Mouse (Mus musculus) brain, embryonic 14.5 days (tissue): ENCODE results near the gene Galntl5. TPM values are rescaled to one million over a fixed set of nuclear protein-coding genes. Genes with fewer than 3 reads are reported as not detected.

ENCODE experiments used
- DNase-seq: peaks from one replicate; pipeline ENCODE4 v3.0.0-alpha.2; 2011; ENCODE audit warnings: low read depth
- CTCF ChIP-seq: fragments of 200-500 bp; IDR thresholded peaks from 2 replicates; pipeline ENCODE4 v1.5.1; 2012; ENCODE audit warnings: inconsistent platforms, mild to moderate bottlenecking, moderate library complexity, borderline replicate concordance; ENCODE audit not compliant: insufficient read depth, insufficient read length; ENCODE audit errors: extremely low read depth
- POLR2A ChIP-seq: fragments of 200-500 bp; IDR thresholded peaks from 2 replicates; pipeline ENCODE4 v1.6.1; 2012; ENCODE audit warnings: mild to moderate bottlenecking, inconsistent platforms, borderline replicate concordance; ENCODE audit not compliant: poor library complexity, insufficient read depth, insufficient read length, severe bottlenecking; ENCODE audit errors: extremely low read depth
- polyA plus RNA-seq: library from polyadenylated mRNA; depleted of rRNA; stranded (reverse); fragments of >200 nt; gene quantifications from 2 replicates; pipeline ENCODE4 v1.2.3, GENCODE M21; 2012; rRNA removed

Galntl5 gene
- polyA plus RNA-seq, result not detected in 2 replicates

DNA sequence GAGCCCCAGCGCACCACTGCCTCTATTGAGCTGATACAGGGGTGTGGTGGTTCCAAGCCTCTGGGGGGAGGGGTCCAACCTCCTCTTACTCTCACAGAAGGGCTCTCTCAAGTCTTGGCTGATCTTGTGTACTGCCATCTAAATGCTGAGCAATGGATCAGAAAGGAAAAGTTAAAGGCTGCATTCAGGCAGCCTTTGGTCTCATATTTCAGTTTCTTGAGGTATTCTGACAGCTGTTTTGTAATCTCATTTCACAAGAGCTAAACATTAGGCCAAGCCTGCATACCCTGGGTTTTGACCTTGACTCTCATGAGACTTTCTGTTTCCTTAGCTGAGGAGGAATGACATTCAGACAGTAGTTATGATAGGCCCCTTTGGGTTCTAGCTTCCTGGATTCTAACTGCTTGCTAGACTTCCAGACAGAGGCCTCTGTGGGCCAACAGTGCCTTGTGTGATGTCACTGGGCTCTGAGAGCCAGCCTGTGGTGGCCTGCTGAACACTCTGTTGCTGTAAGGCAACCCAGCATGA is at the start of gene Galntl5:
TSS of gene Galntl5 (plus strand) at position 457 of the 528 bp plus-strand sequence.
- no peak for DNase-seq
- TF ChIP-seq CTCF (no peak), POLR2A (no peak)

DNA sequence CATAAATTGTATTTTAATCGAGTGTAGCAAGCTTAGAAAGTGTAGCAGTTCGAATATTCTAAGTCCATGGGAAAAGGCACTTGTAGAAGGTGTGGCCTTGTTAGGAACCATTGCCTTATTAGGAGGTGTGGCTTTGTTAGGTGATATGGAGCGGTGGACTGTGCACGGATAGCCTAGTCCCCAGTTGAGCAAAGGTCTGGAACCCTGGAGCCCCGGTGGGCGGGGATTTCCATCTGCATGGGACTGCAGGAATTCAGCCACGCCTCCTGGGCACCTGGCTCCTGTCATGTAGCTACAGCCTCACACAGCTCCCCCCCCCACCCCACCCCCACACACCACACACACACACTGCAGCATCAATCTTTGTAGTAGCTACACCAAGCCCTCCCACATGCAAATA is 34.6 kb upstream of the Galntl5 start:
- TF ChIP-seq CTCF (no peak), POLR2A (no peak)
- DNase-seq, result no peak

DNA sequence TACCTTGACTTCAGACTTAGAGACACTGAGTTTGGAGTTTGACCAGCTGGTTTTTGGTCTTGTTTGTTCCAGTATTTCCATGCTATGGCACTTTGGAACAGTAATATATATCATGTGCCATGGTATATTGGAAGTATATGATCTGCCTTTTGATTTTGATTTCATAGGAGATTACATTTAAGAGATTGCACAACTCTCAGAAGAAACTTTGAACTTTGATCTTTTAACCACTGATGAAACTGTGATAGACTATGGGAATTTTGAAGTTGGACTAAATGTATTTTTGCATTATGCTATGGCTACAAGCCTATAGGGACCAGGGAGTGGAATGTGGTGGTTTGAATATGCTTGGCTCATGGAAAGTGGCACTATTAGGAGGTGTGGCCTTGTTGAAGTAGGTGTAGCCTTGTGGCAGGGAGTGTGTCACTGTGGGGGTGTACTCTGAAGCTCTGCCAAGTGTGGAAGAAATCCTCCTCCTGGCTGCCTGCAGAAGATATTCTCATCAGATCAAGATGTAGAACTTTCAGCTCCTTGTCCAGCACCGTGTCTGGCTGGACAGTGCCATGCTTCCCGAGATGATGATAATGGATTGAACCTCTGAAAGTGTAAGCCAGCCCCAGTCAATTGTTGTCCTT is 31.8 kb upstream of the Galntl5 start:
- DNase-seq, result no peak
- TF ChIP-seq CTCF (no peak), POLR2A (no peak)

DNA sequence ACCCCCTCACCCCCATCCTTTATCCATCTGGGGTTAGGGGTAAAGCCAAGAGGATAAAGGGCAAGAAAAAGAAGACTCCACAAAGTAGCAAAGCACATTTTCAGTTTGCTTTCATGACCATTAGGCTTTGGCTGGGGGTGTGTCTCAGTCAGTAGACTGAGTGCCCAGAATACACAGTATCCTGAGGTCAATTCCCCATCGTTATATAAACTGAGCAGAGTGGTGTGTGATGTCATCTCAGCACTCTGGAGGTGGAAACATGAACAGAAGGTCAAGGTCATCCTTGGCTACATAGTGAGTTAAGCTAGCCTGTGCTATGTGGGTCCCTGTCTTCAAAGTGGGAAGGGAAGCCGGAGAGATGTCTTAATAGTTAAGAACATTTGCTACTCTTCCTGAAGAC is 27.8 kb upstream of the Galntl5 start:
- TF ChIP-seq POLR2A (no peak), CTCF (no peak)

DNA sequence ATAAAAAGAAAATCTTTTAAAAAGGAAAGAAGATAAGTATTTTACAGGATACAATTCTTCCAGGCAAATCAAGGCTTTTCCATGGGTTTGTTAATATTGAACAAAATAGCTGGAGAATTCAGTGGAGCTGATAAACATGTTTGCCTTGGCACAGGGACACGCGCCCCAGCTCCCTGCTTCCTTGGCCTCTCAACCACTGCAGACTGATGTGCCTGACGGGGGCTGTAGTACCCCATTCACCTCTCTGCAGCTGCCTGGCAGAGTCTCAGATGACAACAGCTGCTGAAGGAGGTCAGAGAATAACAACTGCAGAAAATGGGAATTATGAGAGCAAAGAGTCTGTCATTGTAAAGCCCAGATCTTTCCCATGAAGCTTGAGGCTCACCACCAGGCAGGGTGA is 27.3 kb upstream of the Galntl5 start:
- DNase-seq, result peak; percentile 11
- TF ChIP-seq POLR2A (no peak), CTCF (no peak)

More for the DNA sequence above, 27.8 kb upstream of the Galntl5 start:
- no peak for DNase-seq

DNA sequence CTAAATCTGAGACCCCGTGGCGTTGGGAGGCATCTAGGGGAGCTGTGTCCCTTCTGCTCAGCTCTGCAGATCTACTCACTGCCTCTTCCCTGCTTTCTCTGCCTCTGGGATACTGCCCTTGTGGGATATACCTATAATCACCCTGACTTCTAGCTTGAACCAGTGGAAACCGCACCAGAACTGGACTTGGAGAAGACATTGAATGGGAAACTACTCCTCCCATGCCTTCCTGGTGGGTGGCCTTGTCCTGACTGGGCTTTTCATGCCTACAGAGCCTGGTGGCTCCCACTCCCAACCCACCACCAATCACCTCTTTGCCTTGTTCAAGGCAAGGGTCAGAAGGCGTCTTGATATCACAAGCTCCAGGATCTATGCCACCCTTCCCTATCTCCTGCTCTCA is 26.4 kb upstream of the Galntl5 start:
- DNase-seq, result no peak
- no peak for TF ChIP-seq POLR2A
- TF ChIP-seq CTCF, result no peak

DNA sequence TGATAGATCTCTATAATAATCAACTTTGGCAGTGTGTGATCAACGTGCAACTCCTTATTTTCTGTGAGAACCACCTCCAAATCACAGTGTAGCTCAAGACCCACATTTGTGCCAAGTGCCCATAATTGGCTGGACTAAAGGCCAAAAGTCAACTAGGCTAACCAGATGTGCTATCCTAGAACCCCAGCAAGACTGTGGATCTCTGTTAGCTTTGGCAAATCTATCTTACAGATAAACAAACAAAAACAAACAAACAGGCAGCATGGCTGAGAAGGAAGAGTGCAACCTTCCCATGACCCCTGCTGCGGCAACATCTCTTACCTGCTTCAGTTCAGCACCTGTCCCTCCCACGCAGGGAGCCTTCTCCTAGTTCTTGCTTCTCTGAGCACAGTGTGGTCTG is 25.9 kb upstream of the Galntl5 start:
- no peak for DNase-seq
- no peak for TF ChIP-seq CTCF
- TF ChIP-seq POLR2A, result no peak

DNA sequence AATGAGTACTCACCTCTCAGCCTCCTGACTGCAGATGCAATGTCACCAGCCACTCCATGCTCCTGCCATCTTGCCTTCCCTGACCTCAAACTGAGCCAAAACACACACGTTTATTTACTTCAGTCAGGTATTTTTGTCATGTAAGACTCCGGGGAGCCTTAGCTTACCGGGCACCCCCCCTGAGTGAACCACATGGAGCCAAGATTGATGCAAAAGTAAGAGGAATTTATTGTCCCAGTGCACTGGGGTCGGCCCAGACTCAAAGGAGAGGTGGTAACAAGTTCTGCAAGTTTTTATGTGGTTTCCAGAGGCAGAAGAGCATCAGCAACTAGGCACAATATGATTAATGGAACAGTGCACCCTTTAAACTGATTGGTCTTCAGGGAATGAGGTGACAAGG is 24.1 kb upstream of the Galntl5 start:
- no peak for DNase-seq
- TF ChIP-seq CTCF (no peak), POLR2A (no peak)

DNA sequence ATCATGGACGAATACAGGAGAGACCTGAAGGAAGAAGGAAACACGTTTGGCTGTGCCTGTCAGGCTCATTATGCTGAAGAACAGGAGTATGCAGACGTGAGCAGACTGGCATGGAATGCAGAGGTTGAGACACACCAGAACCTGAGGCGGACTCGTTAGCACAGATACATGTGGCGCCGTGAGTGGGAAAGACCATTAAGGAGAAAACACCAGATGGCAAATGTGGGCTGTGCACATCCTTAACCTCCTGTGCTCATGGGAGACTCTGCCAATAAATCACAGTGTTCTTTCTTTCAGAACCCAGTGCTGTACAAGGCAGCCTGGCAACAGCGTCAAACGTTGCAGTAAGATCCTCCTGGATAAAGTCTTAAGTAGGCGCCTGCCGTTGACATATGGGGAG is 20.7 kb upstream of the Galntl5 start:
- no peak for TF ChIP-seq CTCF
- no peak for TF ChIP-seq POLR2A
- peak; percentile 83 for DNase-seq

DNA sequence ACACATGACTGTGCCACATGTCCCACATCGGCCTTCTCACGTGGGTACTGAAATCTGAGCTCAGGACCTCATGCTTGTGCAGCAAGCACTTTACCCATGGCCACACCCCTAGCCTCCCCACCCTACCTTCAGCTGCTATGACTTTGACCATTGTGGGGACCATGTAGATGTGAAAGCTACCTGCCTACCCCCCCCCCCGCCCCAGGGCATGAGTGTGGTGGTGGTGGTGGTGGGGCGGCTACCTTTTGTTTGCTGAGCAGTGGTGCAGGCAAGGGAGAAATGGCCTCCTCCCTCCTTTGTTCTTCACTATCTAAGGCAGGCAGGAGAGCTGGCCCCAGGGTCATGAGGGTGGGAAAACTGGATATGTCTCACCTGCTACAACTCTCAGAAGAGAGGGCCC is 18.3 kb upstream of the Galntl5 start:
- TF ChIP-seq CTCF (no peak), POLR2A (no peak)
- DNase-seq, result no peak

DNA sequence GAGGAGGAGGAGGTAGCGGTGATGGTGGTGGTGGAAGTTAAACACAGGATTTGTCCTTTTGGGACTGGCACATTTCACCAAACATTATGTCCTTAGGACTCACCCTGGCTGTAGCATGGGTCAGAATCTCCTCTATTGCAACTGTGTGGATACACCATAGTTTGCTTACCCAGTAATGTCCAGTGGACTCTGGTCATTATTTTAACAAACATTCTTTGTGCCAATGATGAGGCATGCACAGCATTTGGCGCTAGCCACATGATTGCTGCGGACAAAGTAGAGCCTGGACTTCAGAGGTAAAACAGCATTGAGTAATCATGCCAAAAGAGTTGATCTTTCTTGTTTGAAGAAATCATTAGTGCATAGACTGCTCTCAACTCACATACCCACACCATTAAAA is 17.3 kb upstream of the Galntl5 start:
- no peak for TF ChIP-seq POLR2A
- TF ChIP-seq CTCF, result no peak
- DNase-seq, result no peak

DNA sequence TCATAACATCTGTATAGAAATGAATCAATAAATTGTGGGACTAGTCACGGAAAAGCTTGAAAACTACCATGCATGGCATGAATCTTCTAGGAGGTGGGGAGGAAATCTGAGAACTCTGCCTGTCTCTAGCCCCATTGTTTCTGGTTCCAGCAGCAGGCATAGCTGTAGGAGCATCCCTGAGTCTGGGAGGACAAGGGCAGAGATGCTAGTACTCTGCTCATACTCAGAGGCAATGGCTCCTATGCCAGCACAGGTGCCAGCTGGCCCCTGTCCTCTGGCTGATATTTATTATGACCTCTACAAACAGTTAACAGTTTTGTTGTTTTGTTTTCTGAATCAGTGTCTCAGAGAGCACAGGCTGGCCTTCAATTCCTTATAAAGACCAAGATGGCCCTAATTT is 16.9 kb upstream of the Galntl5 start:
- TF ChIP-seq CTCF (no peak), POLR2A (no peak)
- no peak for DNase-seq
